Mouse (Mus musculus): Measurements from ENCODE around the gene Dcakd. TPM values are rescaled to one million over a fixed set of nuclear protein-coding genes. Genes with fewer than 3 reads are reported as not detected.

Dcakd gene
- total RNA-seq, 2 experiments from 2014 or later = 22.0 to 28.2 TPM

DNA sequence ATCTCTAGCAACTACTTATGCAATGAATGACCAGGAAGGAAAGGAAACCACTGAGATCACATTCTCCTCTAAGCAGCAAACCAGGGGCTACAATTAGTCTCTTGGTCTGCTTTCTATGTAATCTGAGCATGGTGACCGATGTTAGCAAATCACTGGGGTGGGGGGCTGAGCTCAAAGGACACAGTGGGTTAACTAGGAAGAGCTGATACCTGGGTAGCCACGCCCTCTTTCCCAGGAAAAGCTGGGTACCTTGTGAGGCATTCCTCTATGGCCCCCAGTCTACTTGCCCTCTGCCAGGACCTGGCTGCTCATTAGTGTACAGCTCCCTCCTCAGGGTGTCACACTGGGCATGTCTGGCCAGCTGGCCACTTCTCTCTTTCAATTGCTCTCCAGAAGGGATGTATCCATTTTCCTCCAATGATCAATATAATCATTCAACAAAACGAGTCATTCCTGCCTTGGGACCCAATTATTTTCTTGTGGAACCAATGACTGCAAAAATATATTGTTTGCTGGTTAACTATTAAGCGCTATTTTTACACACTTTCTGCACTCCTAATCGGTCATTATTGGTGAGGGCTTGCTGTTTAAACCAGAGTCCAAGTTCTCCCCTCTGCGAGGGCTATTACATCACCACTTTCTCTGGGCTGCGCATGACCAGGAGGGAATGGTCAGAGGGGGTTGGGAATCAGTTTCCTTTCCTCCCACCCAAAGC is 21.7 kb downstream of the Dcakd start:
- DNase-seq = no peak

DNA sequence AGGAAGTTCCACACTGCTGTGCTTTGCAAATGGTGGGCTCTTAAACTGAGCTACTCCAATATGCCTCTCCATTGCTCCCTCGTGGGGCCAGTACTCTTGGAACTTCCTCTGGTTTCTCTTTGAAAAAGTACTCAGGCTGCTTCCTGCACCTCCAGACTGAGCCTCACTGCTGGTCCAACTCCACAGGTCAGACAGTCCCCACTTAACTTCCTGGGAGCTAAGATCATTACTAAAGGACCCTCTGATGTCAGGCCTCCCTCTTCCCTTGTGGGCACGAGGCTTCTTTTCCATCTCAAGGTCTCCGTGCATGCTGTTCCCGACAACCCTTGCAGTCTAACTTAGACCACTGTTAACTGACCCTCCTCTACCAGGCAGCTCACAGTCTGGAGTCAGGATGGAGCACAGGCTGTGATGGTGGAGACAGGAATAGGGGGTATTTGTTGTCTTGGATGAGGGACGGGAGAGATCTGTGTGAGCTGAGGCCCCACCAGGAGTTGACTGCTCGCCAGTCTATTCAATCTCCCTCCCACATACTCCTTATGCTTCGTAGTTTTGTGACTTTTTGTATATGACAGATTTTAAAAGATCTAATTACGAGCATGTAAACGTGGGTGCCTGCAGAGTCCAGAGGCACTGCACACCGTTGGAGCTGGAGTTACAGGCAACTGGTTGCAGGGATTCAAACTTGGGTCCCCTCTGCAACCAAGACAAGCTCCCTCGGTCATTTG is 22.7 kb downstream of the Dcakd start:
- no peak for DNase-seq

DNA sequence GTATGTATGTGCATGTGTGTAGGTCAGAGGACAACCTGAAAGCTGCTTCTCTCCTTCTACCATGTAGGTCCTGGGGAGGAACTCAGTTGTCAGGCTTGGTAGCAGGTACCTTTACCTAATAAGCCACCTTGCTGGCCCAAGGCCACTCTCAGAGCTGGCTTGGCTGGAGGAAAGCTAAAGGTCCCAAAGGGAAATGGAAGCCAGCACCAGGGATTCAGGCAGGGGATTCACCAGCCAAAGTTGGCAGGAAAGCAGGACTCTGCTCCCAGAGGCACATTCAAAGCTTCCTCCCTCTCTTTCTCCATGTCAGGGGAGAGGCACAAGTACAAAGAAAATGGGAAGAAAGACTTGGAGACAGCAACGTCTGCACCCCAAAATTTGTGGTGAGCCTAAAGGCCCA is 23.3 kb downstream of the Dcakd start:
- no peak for DNase-seq

- DNase-seq = peak; percentile 89
Observed at GRCm38 (mm10) chr11:103003210-103003609, 24.9 kb downstream of the Dcakd start.

DNA sequence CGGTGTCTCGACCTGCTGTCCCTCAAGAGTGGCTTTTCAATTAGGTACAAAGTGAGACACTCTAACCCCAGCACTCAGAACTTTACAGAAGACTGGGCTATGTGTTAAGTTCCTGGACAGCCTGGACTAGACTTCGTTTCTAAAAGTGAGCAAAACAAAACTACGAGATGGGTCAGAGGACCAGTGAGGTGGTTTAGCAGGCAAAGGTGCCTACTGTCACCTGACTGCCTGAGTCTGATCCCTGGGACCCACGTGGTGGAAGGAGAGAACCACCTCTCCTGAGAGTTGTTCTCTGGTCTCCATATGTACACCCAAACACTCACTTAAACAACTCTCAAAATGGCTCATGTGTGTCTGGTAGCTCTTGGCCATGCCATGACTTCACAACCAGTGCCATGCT is 27.1 kb downstream of the Dcakd start:
- DNase-seq = no peak

DNA sequence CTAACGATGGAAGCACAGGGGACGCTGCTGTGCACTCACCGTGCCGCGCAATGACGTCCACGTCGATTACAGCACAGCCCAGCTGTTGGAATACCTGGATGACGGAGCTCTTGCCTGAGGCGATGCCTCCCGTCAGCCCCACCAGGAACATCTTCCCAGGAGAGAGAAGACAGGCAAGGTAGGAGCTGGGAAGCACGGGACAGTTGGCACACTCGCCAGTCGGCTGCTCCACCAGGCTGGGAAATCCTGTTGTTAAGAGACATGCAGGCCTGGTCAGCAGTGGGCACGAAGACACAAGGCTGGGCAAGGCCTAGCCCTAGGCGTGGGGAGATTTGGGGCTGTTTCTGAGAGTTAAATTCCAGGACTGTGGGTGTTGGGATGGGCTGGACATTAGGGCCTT is 28.0 kb downstream of the Dcakd start:
- no peak for DNase-seq

- no peak for DNase-seq
Observed at GRCm38 (mm10) chr11:102999317-102999970, 28.7 kb downstream of the Dcakd start.

GRCm38 (mm10) chr11:102998577-102999316 is 29.4 kb downstream of the Dcakd start:
- no peak for DNase-seq

DNA sequence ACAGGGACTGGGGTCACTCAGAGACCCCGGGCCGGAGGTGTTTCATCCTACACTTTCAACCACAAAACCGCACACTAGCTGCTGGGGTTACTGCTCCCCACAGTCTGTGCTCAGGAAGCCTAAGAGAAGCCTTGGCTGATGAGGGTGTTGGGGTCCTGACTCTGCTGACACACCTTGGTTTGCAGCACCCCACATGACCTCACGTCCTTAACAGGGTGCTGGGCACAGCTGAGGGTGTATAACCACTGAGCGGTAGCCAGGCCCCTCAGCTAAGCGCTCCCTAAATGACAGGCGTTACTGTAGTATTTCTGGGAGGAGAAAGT is 29.9 kb downstream of the Dcakd start:
- no peak for DNase-seq

- no peak for DNase-seq
Observed at GRCm38 (mm10) chr11:102996991-102997770, 31.0 kb downstream of the Dcakd start.

DNA sequence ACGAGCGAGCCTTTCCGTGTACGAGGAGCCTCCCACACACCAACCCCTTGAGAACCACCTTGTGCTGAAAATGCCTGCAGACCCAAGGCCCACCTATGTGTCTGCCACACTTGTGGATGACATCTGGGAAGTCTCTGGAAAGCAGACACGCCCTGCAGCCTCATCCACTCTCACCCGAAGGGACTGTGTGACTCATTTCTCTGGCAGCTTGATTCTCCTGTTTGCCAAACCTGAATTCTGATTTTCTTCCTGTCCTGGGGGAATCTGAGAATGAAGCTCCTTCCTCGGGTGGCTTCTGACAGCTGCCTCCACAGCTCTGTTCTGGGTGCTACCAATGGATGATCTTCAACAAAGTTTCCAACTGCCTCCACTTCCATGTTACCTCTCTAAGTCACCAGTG is 31.7 kb downstream of the Dcakd start:
- peak; percentile 36 for DNase-seq

DNA sequence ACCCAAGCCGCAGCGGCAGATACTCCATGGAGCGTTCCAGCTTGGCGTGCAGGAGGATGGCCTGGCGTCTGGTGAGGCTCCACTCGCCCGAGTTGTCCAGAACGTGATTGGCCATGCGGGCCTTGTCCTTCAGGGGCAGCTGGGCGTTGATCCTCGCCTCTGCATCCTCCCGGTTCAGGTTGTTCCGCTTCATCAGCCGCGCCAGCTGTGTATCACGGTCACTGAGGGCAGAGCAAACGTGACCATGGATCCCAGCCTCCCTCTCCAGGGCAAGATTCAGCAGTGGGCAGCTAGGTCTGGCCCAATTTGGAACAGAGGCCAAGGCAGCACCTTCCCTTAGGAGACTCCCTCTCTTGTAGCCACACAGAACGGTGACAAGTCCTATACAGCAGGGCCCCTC is 33.2 kb downstream of the Dcakd start:
- DNase-seq = no peak

DNA sequence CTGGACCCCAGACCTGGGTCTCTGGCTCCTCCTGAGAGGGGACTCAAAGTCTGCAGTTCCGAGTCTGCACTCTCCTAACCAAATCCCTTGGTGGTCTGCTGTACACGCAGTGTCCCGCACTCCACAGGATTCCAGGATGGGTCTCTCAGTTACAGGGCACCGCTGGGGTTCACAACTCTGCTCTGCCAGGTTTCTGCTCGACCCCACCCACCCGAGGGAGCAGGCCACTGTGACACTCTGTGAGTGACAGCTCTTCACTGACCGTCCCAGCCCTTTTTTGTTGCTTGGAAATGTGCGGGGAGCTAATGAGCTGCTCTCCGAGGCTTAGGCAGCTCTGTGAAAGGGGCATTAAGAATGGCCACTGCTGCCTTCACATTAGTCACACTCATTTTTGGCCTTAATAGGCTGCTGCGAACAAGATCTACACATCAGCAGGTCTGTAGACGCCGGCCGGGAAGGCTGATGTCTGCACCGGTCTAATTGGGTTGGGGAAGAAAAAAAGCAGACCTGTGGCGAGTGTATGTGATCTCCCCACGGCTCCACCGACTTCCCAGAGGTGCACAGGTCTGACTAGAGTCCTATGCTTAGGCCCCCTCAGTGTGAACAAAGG is 34.6 kb downstream of the Dcakd start:
- no peak for DNase-seq

- DNase-seq = peak; percentile 59
Observed at GRCm38 (mm10) chr11:102992940-102993339, 35.2 kb downstream of the Dcakd start.

GRCm38 (mm10) chr11:102991681-102992080 is 36.5 kb downstream of the Dcakd start:
- DNase-seq = no peak

DNA sequence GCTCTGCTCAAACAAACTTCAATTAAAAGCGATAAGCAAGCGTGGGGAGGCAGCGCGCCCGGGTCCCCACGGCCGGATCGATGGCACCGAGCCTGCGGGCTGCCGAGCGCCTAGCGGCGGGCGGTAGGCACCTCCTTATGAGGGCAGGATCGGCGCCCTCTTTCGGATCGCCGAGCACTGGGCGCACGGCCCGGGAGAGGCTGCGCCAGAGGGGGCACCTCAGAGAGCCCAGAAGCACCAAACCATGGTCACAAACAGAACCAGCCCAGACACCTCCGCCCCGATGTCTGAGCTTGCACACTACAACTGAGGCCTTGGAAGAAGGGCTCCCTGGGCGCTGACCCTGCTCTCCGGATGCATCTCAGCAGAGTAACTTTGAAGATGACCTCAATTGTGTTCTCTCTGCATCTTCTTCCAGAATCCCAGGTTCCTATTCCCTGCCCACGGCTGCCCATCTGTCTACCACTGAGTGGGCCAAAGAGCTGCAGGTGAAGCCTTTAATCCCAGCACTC is 37.9 kb downstream of the Dcakd start:
- peak; percentile 42 for DNase-seq

- DNase-seq = no peak
Observed at GRCm38 (mm10) chr11:102989641-102990151, 38.4 kb downstream of the Dcakd start.

- DNase-seq = no peak
Observed at GRCm38 (mm10) chr11:102985160-102985559, 43.0 kb downstream of the Dcakd start.

- no peak for DNase-seq
Observed at GRCm38 (mm10) chr11:102984615-102985014, 43.5 kb downstream of the Dcakd start.

DNA sequence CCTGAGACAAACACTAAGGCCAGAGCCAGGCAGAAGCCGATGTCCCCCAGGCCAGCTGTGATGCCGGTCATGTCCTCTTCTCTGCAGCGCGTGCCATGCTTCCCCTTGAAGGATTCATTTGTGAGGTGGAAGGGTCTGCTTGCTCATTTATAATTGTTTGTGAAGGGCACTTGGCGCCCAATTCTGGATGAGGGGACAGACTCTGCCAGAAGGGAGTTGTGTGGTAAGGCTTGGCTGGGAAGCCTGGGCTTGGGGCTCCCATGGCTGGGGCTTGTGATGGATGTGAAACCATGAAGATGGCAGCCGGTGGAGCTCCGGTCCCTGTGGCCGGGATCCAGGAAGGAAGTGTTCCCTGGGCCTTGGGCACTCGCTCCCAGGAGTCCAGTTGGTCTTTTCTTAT is 44.0 kb downstream of the Dcakd start:
- no peak for DNase-seq
